Mouse (Mus musculus) MEL (cell line): ENCODE results near the gene Mfsd2a.

Experiments used
- E2F4 ChIP-seq: IDR thresholded peaks from 2 replicates; pipeline ENCODE4 v1.6.1; 2011; ENCODE audit warnings: low read depth, low read length, improper control_type of control experiment, borderline replicate concordance
- MAFK ChIP-seq: IDR thresholded peaks from 2 replicates; pipeline ENCODE4 v1.6.1; 2011; ENCODE audit warnings: low read depth, mild to moderate bottlenecking, low read length, improper control_type of control experiment, borderline replicate concordance
- MYB ChIP-seq: IDR thresholded peaks from 2 replicates; pipeline ENCODE4 v1.6.1; 2011; ENCODE audit warnings: mild to moderate bottlenecking, low read depth, low read length, improper control_type of control experiment
- MYC ChIP-seq: IDR thresholded peaks from 2 replicates; pipeline ENCODE4 v1.6.1; 2011; ENCODE audit warnings: low read depth, mild to moderate bottlenecking, low read length, improper control_type of control experiment, moderate library complexity

- no peak for TF ChIP-seq MYB
- no peak for TF ChIP-seq E2F4
- TF ChIP-seq MYC = no peak
- no peak for TF ChIP-seq MAFK
These were observed 27.9 kb downstream of the Mfsd2a start for GRCm38 (mm10) chr4:122933051-122933591.
